Mouse (Mus musculus) olfactory bulb, adult 2 months (tissue): Measurements from ENCODE around the gene Tlcd1.

Experiments
- CTCF ChIP-seq: fragments of 200-500 bp; IDR thresholded peaks from 2 replicates; pipeline ENCODE4 v1.5.1; 2012; ENCODE audit warnings: low read depth, mild to moderate bottlenecking, low read length, moderate library complexity; ENCODE audit not compliant: insufficient read depth
- POLR2A ChIP-seq: fragments of 200-500 bp; IDR thresholded peaks from 2 replicates; pipeline ENCODE4 v1.6.1; 2012; ENCODE audit warnings: mild to moderate bottlenecking, low read depth, low read length, moderate library complexity; ENCODE audit not compliant: insufficient read depth

- TF ChIP-seq CTCF (no peak), POLR2A (no peak)
These were observed 25.9 kb downstream of the Tlcd1 start for GRCm38 (mm10) chr11:78202372-78202771.
